Mouse (Mus musculus): Measurements from ENCODE around the gene Tbata. TPM values are rescaled to one million over a fixed set of nuclear protein-coding genes. Genes with fewer than 3 reads are reported as not detected.

The Tbata gene
- 2.2 TPM for polyA plus RNA-seq (2014; fragmentation: Illumina TruSeq; extraction: RNeasy Lipid Tissue Mini Kit (QIAGEN cat#74804); ENCODE audit: insufficient read depth, low read depth, low replicate concordance)

GRCm38 (mm10) chr10:61171654-61172053, at the start of gene Tbata:
Gene Tbata (plus strand): TSS chr10:61171954.

GRCm38 (mm10) chr10:61147157-61148040, 24.4 kb upstream of the Tbata start, which contains the start of gene Sgpl1:
Gene Sgpl1 (minus strand): TSS chr10:61147703.

Other genes starting within 250 kb of the Tbata start
- 16.5 TPM for gene Pcbd1, start 82.6 kb upstream of the Tbata start, polyA plus RNA-seq (2014; fragmentation: Illumina TruSeq; extraction: RNeasy Lipid Tissue Mini Kit (QIAGEN cat#74804); ENCODE audit: insufficient read depth, low read depth, low replicate concordance)
- gene Sgpl1, start 24.3 kb upstream of the Tbata start, polyA plus RNA-seq (2014; fragmentation: Illumina TruSeq; extraction: RNeasy Lipid Tissue Mini Kit (QIAGEN cat#74804); ENCODE audit: insufficient read depth, low read depth, low replicate concordance) = 22.7 TPM
- 0.91 TPM for gene Adamts14, start 101.5 kb downstream of the Tbata start, polyA plus RNA-seq (2014; fragmentation: Illumina TruSeq; extraction: RNeasy Lipid Tissue Mini Kit (QIAGEN cat#74804); ENCODE audit: insufficient read depth, low read depth, low replicate concordance)
- 2.9 TPM for gene Prf1, start 125.9 kb downstream of the Tbata start, polyA plus RNA-seq (2014; fragmentation: Illumina TruSeq; extraction: RNeasy Lipid Tissue Mini Kit (QIAGEN cat#74804); ENCODE audit: insufficient read depth, low read depth, low replicate concordance)
- 24.6 TPM for gene Pald1, start 211.6 kb downstream of the Tbata start, polyA plus RNA-seq (2014; fragmentation: Illumina TruSeq; extraction: RNeasy Lipid Tissue Mini Kit (QIAGEN cat#74804); ENCODE audit: insufficient read depth, low read depth, low replicate concordance)
- 0.11 TPM for gene Nodal, start 246.0 kb downstream of the Tbata start, polyA plus RNA-seq (2014; fragmentation: Illumina TruSeq; extraction: RNeasy Lipid Tissue Mini Kit (QIAGEN cat#74804); ENCODE audit: insufficient read depth, low read depth, low replicate concordance)

Measured in lung, adult 10 weeks (tissue).